Mouse (Mus musculus) cerebellum, postnatal 25 days (tissue): ENCODE results near the gene Lmx1b.

Source experiments
- DNase-seq, 2 experiments: peaks; one replicate each; pipeline ENCODE4 v3.0.0; 2021; ENCODE audit warnings: mixed read lengths in 2 of 2

Gene Lmx1b

DNA sequence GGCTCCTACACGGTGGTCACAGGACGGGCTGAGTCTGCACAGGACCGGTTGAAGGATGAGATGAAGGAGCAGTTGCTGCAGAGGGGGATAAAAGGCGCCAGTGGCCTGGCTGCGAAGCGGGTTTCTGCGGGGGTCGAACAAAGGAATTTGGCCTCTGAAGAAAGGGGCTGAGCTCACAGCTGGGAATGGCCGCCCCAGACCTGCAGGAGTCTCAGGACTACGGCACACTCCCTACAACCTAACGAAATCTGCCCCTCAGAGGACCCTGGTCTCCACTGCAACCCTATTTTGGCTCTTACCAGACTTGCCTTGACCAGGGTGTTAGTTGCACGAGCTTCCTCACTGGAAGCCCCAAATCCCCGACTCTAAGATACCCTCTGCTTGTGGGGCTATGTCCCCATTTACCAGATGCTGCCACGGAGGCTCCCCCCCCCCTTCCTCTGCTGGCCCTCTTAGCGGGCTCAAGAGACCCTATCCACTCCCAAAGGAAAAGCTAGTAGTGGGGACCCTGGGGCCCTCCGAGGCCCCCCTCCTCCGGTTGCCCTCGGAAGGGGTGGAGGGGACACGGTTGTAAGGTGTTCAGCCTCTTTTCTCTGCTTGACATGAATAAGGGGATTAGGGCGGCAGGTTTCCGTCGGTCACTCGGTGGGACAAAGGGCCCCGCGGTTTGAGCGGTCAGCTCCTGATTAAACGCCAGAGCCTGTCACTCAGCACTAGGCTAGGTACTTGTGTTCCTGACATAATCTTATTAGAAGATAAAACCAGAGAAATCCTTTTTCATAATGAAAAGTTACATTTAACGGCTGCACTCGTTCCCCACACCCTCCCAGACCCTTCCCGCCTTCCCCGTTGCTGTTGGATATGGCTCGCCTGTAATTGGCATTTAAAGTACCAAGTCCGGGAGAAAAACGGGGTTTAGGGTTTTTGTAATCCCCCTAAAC, 10.0 kb downstream of the Lmx1b start:
- DNase-seq = no peak

- no peak for DNase-seq
These were observed 10.7 kb downstream of the Lmx1b start for GRCm38 (mm10) chr2:33629641-33630040.

- no peak for DNase-seq
These were observed 11.5 kb downstream of the Lmx1b start for GRCm38 (mm10) chr2:33628791-33629190.

DNA sequence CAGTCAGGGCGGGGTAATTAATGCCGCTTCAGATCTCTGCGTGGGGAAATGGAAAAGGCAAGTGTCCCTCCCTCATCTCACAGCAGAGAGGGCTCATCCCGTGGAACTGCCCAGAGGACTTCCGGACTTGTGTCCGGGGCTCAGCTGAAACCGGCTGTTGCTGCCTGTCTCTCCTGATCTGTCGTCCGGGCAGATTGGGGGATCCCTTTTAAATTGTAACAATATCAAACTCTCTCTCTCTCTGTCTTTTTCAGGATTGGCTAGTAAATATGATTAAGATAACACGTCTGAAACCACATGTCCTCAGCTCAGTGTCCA, 13.3 kb downstream of the Lmx1b start:
- DNase-seq = no peak

- no peak for DNase-seq
These were observed 13.9 kb downstream of the Lmx1b start for GRCm38 (mm10) chr2:33626262-33627057.

- DNase-seq = no peak
These were observed 22.6 kb downstream of the Lmx1b start for GRCm38 (mm10) chr2:33617670-33618069.

GRCm38 (mm10) chr2:33616411-33616843, 23.9 kb downstream of the Lmx1b start:
- DNase-seq = peak; percentile 56 to 57

DNA sequence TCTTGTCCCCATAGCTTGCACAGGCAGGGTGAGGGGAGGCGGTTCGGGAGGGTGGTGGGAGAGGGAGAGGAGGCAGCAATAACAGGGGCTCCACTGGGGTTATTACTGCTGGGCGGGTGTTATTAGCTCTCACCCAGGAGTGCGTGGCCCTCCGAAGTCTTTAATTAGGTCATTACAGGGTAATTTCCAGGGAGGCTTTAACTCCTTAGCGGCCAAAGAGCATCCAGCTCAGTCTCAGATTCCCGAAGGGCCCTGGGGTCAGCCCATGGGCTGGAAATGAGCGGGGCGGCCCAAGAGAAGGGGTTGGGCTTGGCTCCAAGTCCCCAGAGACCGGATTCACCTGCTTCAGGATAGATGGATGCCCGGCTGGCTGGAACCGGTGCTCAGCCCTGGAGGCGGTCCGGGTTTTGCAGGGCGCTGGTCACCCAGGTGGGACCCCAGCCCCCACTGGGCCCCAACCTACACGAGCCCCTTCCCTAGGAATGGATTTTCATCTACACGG, 24.4 kb downstream of the Lmx1b start:
- DNase-seq = peak; percentile 49 to 53

DNA sequence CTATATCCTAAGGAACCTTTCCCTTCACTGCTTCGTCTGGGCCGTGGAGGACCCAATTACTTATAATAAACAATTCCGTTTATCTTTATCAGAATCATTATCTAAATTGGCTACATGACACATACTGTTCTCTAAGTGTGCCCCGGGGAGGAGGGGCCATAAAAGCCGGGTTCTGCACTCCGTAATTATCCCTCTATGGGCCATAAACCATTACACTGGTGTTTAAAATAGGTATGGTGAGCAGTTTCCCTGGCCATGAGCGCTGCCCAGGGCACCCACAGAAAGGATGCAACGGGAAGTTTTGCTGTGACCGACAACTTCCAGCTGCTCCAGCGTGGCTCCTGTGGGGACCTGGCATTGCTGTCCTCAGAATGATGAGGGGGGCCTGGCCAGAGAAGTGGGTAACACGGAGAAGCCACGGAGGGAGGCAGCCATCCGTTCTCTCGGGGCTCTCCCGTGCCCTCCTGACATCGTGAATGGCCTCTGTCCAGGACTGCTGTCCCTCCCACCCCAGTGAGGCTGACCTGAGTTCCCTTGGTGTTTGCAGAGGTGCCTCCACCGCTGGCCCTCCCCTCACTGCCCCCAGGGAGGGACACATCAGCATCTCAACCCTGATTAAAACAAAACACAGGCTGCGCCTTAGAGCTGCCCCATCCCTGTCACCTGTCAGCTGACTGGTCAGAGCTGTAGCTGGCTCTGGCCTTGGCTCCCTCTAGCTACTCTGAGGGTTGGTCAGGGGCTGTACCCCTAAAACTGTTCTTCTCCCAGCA, 34.6 kb downstream of the Lmx1b start:
- no peak for DNase-seq

DNA sequence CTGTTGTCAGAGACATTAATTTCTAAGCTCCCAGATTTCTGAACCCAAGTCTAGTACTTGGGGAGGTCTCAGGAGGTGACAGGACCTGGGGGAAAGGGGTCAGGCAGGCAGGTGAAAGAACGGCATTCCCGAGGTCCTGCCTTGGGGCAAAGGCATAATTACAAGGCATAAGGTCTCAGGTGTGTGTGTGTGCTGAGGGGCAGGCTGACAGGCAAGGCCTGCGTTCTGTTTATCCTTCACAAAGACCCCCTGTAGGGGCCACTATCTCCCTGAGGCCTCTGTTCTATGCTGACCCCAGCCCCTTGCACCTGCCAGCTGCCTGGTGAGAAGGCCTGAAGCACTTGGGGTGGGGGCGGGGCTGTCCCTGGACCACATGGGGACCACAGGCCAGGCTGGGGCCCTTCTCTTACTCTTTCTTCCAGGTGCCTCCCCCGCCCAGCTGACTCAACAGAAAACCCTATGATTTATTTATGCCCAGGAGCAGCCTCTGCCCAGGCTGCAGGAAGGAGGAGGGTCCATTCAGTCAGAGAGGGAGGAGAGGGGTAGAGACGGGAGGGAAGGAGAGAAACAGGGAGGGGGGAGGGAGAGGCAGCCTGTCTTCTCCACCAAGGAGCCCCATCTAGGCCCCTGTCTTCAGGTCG, 35.3 kb downstream of the Lmx1b start:
- DNase-seq = no peak

GRCm38 (mm10) chr2:33600520-33600919, 39.8 kb downstream of the Lmx1b start:
- DNase-seq = peak in 1 of 2 experiments; percentile 20

DNA sequence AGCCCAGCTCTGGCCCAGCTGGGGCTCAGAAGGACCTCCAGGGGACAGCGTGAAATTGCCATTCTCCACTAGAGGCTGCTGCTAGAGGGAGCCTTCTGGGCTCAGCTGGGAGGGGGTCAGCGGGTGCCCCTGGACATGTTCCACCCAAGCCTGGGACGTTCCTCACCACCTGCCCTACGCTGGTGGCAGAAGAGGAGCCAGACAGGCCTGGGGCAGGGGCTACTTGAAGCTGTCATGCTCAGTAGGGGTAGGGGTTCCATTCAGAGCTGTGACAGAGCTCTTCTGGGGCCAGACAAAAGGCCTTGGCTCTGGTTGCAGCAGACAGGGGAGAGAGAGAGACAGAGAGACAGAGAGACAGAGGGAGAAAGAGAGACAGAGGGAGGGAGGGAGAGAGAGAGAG, 42.9 kb downstream of the Lmx1b start:
- no peak for DNase-seq

GRCm38 (mm10) chr2:33595085-33595423, 45.3 kb downstream of the Lmx1b start:
- DNase-seq = no peak

DNA sequence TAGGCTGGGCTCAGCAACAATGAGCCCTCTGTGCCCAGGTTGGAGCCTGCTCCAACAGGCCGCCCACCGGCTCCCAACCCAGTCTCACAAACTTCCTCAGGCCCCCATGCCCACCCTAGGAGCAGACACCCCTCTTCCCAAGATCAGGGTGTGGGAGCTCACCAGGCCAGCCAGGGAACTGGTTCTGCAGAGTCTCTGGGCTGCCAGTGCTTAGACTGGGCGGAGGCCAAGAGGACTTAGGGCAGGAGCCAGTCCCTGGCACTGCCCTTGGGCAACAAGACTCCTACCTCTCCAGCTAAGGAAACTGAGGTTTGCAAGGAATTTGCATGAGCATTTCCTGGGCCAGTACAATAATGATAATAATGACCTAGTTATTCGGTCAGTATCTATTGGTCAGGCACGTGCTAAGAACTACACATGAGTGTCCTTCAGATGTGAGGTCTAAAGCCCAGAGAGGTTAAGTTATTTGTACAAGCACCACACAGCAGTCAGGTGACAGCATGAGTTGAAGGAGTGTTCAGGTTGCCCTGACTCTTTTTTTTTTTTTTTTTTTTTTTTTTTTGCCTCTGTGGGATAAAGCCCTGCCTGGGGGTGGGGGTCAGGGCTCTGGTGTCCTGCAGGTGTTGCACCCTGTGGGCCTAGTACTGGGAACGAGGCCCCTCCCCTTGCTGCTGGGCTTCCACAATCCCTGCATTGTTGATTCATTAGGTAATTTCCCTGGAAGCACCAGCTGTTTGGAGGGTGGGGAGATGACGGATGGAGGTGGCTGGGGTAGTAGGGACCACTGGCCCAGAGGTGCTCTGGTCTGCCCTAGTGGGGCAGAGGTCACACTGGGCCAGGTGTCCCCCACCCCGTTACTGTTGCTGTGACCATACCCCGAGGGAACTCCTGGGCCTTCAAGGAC, 45.9 kb downstream of the Lmx1b start:
- DNase-seq = no peak

- no peak for DNase-seq
These were observed 47.3 kb downstream of the Lmx1b start for GRCm38 (mm10) chr2:33592931-33593555.

GRCm38 (mm10) chr2:33589280-33589679, 51.0 kb downstream of the Lmx1b start:
- no peak for DNase-seq

- no peak for DNase-seq
These were observed 55.1 kb downstream of the Lmx1b start for GRCm38 (mm10) chr2:33584937-33585910.

DNA sequence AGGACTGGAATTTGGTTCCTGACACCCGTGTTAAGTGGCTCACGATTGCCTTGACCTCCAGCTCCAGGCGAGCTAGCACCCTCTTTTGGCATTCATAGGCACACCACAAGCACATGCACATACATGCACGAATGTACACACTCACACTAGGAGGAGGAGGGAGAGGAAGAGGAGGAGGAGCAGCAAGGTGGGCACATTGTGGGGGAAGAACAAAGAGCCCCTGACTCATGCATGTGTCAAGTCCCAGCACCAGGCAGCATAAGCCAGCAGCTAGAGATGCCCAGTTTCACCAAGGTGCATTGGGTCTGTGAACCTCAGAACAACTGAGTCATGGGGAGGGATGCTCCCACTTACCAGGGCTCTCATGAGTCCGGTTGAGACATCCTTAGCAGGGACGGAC, 56.5 kb downstream of the Lmx1b start:
- no peak for DNase-seq

GRCm38 (mm10) chr2:33583317-33583716, 57.0 kb downstream of the Lmx1b start:
- peak in 1 of 2 experiments; percentile 44 for DNase-seq
